Mouse (Mus musculus): ENCODE measurements around the gene Wdtc1. TPM values are rescaled to one million over a fixed set of nuclear protein-coding genes. Genes with fewer than 3 reads are reported as not detected.
A peak's percentile ranks its signal among the peaks of the same experiment; 100 is the strongest.

Wdtc1 gene
- polyA plus RNA-seq, 1 experiment from 2014 or later, result 25.5 TPM

- no peaks in the 10 kb centered on the region for H3K9me3 ChIP-seq (replicated peaks)
- no peak overlapping the region for H3K27ac ChIP-seq
- no peak for ATAC-seq (ENCODE audit: low FRiP score)
- 83% methylated on average over 7 of the region's 7 CpGs for WGBS
- peak overlapping the region; percentile 73 for H3K4me2 ChIP-seq (replicated peaks)
- H3K27me3 ChIP-seq, result no peaks in the 10 kb centered on the region
- peaks cover 52% of the 10 kb centered on the region for H3K4me1 ChIP-seq
- no peaks in the 10 kb centered on the region for H3K36me3 ChIP-seq
- peak overlapping the region; percentile 58 for H3K4me3 ChIP-seq
- peak overlapping the region; percentile 35; the same call in 1 of the 2 replicates for H3K9ac ChIP-seq
Observed at GRCm38 (mm10) chr4:133371621-133372277, 18.5 kb upstream of the Wdtc1 start.

DNA sequence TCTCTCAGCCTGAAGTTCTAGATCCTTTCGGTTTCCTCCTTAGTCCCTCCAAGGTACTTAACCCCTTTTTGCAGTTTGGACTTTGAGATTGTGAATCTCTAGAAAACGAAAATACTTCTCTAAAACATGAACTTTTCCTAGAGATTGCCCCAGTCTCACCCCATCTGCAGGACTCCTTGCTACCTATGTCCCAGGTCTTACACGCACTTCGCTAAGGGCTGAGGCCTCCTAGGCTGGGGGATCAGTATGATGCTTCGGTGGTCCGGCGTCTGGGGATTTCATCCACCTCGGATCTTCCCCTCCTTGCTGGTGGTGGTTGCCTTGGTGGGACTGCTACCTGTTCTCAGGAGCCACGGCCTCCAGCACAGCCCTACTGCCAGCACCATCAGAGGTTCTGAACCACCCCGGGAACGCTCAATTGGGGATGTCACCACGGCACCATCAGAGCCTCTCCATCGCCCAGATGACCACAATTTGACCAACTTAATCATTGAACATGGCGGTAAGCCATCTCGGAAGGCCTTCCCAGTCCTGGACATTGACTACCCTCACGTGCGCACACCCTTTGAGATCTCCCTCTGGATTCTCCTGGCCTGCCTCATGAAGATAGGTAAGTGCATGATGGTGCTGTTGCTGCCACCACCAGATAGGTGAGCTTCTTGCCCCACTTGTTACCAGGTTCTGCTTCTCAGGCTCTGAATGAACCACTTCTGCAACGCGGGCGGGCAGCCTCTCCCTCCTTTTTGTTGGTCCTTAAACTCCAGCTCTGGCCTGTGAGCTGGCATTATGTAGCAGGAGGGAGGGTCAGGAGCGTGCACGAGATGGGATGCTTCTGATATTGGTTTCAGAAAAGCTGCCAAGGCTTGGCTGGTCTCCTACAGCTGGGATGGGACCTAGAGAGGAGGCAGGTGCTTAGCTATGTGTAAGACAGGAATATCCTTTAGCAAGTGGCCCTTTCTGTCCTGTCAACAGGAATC, 17.3 kb upstream of the Wdtc1 start:
- Histone ChIP-seq H3K27ac (peak overlapping the region; percentile 79), H3K4me1 (peaks cover 44% of the 10 kb centered on the region), H3K9me3 (replicated peaks) (no peaks in the 10 kb centered on the region), H3K4me2 (replicated peaks) (peak overlapping the region; percentile 73), H3K36me3 (no peaks in the 10 kb centered on the region), H3K4me3 (peak overlapping the region; percentile 58), H3K9ac (peak overlapping the region; percentile 87), H3K27me3 (no peaks in the 10 kb centered on the region)
- 75% methylated on average over 22 of the region's 22 CpGs for WGBS
- ATAC-seq (ENCODE audit: low FRiP score), result no peak

- H3K9ac ChIP-seq, result peak within 1 kb of the TSS; percentile 87
- under 1% methylated on average over 40 of the region's 40 CpGs for WGBS
- H3K27me3 ChIP-seq, result no peaks in the 10 kb centered on the region
- peak; percentile 91 for ATAC-seq (ENCODE audit: low FRiP score)
- peak within 1 kb of the TSS; percentile 79 for H3K27ac ChIP-seq
- no peaks in the 10 kb centered on the region for H3K36me3 ChIP-seq
- no peaks in the 10 kb centered on the region for H3K9me3 ChIP-seq (replicated peaks)
- H3K4me3 ChIP-seq, result peak within 1 kb of the TSS; percentile 58
- peaks cover 43% of the 10 kb centered on the region for H3K4me1 ChIP-seq
- peak within 1 kb of the TSS; percentile 73 for H3K4me2 ChIP-seq (replicated peaks)
Observed at GRCm38 (mm10) chr4:133369553-133370297, 16.4 kb upstream of the Wdtc1 start, which contains the start of gene Slc9a1. Gene Slc9a1 (plus strand): TSS chr4:133369706.

DNA sequence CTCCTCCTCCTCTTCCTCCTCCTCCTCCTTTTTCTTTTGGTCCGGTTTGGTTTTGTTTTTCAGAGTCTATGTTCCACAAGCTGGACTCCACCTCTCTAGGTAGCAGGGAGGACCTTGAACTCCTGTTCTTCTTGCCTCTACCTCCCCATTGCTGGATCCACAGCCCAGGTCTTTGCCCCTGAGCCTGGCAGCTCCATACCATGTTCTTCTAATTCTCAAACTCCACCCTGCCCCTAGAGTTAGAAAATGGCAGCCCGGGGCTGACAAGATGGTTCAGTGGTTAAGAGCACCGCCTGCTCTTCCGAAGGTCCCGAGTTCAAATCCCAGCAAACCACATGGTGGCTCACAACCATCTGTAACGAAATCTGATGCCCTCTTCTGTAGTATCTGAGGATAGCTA, 1.4 kb upstream of the Wdtc1 start:
- no peak for ATAC-seq (ENCODE audit: low FRiP score)
- 93% methylated on average over 6 of the region's 6 CpGs for WGBS
- Histone ChIP-seq H3K4me2 (replicated peaks) (no peak overlapping the region), H3K9ac (no peak overlapping the region), H3K27me3 (no peaks in the 10 kb centered on the region), H3K27ac (no peak overlapping the region), H3K4me3 (no peak overlapping the region), H3K4me1 (no peaks in the 10 kb centered on the region), H3K9me3 (replicated peaks) (no peaks in the 10 kb centered on the region), H3K36me3 (no peaks in the 10 kb centered on the region)

- Histone ChIP-seq H3K4me3 (no peak overlapping the region), H3K9ac (no peak overlapping the region), H3K27me3 (no peaks in the 10 kb centered on the region), H3K4me1 (no peaks in the 10 kb centered on the region), H3K4me2 (replicated peaks) (no peak overlapping the region), H3K36me3 (no peaks in the 10 kb centered on the region), H3K27ac (no peak overlapping the region), H3K9me3 (replicated peaks) (no peaks in the 10 kb centered on the region)
- 68% methylated on average over 10 of the region's 10 CpGs for WGBS
- ATAC-seq (ENCODE audit: low FRiP score), result no peak
Observed at GRCm38 (mm10) chr4:133352797-133353196, 484 bp downstream of the Wdtc1 start.

DNA sequence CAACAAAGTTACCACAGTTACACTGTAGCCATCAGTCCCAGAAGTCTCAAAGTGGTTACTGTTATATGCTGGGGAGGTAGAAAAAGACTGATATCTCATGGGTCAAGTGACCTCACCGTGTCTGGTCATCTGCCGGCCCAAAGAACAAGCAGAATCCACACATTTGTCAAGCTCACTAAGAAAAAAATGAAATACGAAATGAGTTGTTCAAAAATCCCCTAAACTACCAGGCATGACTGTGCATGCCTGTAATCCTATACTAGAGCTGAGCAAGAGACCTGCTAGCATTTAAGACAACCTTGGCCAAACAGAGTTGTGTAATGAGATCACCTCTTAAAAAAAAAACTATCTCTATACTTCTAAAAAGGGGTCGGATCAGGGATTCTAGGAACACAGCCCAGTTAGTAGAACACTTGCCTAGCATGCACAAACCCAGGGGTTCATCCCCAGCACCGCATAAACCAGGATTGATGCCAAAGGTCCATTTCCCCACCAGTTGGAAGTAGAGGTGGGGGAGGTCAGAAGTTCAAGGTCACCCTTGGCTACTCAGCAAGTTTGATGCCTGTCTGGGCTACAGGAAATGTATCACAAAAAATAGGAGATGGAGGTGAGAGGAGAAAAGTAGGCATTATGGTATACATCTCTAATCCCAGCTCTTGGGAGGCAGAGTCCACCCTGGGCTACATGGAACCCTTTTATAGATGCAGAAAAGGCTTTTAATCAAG, 5.1 kb downstream of the Wdtc1 start:
- H3K27ac ChIP-seq, result no peak overlapping the region
- no peak overlapping the region for H3K9ac ChIP-seq
- H3K4me1 ChIP-seq, result no peaks in the 10 kb centered on the region
- ATAC-seq (ENCODE audit: low FRiP score), result no peak
- no peak overlapping the region for H3K4me3 ChIP-seq
- WGBS, result 89% methylated on average over 5 of the region's 5 CpGs
- no peaks in the 10 kb centered on the region for H3K9me3 ChIP-seq (replicated peaks)
- H3K27me3 ChIP-seq, result no peaks in the 10 kb centered on the region
- no peaks in the 10 kb centered on the region for H3K36me3 ChIP-seq
- no peak overlapping the region for H3K4me2 ChIP-seq (replicated peaks)

- Histone ChIP-seq H3K27ac (no peak overlapping the region), H3K4me2 (replicated peaks) (no peak overlapping the region), H3K4me3 (no peak overlapping the region), H3K36me3 (no peaks in the 10 kb centered on the region), H3K4me1 (no peaks in the 10 kb centered on the region), H3K27me3 (no peaks in the 10 kb centered on the region), H3K9ac (no peak overlapping the region), H3K9me3 (replicated peaks) (no peaks in the 10 kb centered on the region)
- ATAC-seq (ENCODE audit: low FRiP score), result no peak
- WGBS, result 66% methylated on average over 4 of the region's 4 CpGs
Observed at GRCm38 (mm10) chr4:133347624-133348023, 5.7 kb downstream of the Wdtc1 start.

- no peak overlapping the region for H3K4me2 ChIP-seq (replicated peaks)
- 0 out of 2 replicates have a peak, but pooled peaks cover 2% of the 10 kb centered on the region for H3K27me3 ChIP-seq
- WGBS, result 80% methylated on average over 4 of the region's 4 CpGs
- no peaks in the 10 kb centered on the region for H3K36me3 ChIP-seq
- no peak overlapping the region for H3K9ac ChIP-seq
- no peak for ATAC-seq (ENCODE audit: low FRiP score)
- H3K9me3 ChIP-seq (replicated peaks), result no peaks in the 10 kb centered on the region
- H3K4me3 ChIP-seq, result no peak overlapping the region
- H3K4me1 ChIP-seq, result no peaks in the 10 kb centered on the region
- H3K27ac ChIP-seq, result no peak overlapping the region
Observed at GRCm38 (mm10) chr4:133346577-133346976, 6.7 kb downstream of the Wdtc1 start.

DNA sequence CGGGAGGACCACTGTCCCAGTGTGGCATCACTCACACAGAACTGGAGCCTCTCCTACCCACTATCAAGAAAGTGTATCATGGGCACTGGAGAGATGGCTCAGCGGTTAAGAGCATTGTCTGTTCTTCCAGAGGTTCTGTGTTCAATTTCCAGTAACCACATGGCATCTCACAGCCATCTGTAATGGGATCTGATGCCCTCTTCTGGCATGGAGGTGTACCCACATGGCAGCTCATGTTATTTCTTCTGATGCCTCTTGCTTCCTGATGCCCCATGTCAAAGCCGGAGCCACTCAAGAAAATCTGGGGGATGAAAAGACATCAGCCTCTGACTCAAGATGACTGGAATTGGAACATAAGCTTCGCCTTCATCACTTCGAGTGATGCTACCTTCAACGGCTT, 7.6 kb downstream of the Wdtc1 start:
- Histone ChIP-seq H3K4me1 (no peaks in the 10 kb centered on the region), H3K4me2 (replicated peaks) (no peak overlapping the region), H3K27me3 (0 out of 2 replicates have a peak, but pooled peaks cover 2% of the 10 kb centered on the region), H3K27ac (no peak overlapping the region), H3K36me3 (no peaks in the 10 kb centered on the region), H3K9me3 (replicated peaks) (no peaks in the 10 kb centered on the region), H3K4me3 (no peak overlapping the region), H3K9ac (no peak overlapping the region)
- ATAC-seq (ENCODE audit: low FRiP score), result no peak
- 82% methylated on average over 6 of the region's 6 CpGs for WGBS

GRCm38 (mm10) chr4:133344112-133344511, 9.2 kb downstream of the Wdtc1 start:
- H3K9me3 ChIP-seq (replicated peaks), result no peaks in the 10 kb centered on the region
- no peak overlapping the region for H3K27ac ChIP-seq
- no peak for ATAC-seq (ENCODE audit: low FRiP score)
- H3K36me3 ChIP-seq, result no peaks in the 10 kb centered on the region
- no peak overlapping the region for H3K9ac ChIP-seq
- WGBS, result 6% methylated on average over 4 of the region's 4 CpGs
- H3K4me3 ChIP-seq, result no peak overlapping the region
- H3K4me1 ChIP-seq, result peaks cover 3% of the 10 kb centered on the region; the same call in 1 of the 2 replicates
- H3K4me2 ChIP-seq (replicated peaks), result no peak overlapping the region
- 0 out of 2 replicates have a peak, but pooled peaks cover 2% of the 10 kb centered on the region for H3K27me3 ChIP-seq

DNA sequence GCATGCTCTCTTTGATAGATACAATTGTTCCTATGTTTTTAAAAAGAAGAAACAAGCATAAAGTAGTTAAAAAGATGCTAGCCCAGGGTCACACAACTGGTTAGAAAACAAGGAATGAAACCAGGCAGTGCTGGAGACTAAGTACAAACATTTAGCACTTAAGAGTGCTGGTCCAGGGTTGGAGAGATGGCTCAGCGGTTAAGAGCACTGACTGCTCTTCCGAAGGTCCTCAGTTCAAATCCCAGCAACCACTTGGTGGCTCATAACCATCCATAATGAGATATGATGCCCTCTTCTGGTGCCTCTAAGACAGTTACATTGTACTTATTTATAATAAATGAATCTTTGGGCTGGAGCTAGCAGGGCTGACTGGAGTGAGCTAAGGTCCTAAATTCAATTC, 13.1 kb downstream of the Wdtc1 start:
- Histone ChIP-seq H3K4me3 (no peak overlapping the region), H3K9me3 (replicated peaks) (no peaks in the 10 kb centered on the region), H3K4me1 (peaks cover 14% of the 10 kb centered on the region), H3K4me2 (replicated peaks) (no peak overlapping the region), H3K27me3 (0 out of 2 replicates have a peak, but pooled peaks cover 2% of the 10 kb centered on the region), H3K27ac (no peak overlapping the region), H3K36me3 (no peaks in the 10 kb centered on the region), H3K9ac (no peak overlapping the region)
- 79% methylated on average over 2 of the region's 2 CpGs for WGBS
- no peak for ATAC-seq (ENCODE audit: low FRiP score)
